Mouse (Mus musculus) left cerebral cortex, adult 2 months (tissue): ENCODE results near the gene Mrpl16. TPM values are rescaled to one million over a fixed set of nuclear protein-coding genes. Genes with fewer than 3 reads are reported as not detected.

Experiments used
- DNase-seq, 2 experiments: peaks; one replicate each; pipeline ENCODE4 v3.0.0; 2021 to 2022; ENCODE audit warnings: low spot score in 2 of 2, mixed read lengths in 1 of 2; ENCODE audit errors: extremely low spot score in 1 of 2
- H3K27ac ChIP-seq: fragments of 200-600 bp; 2 replicates; pipeline ENCODE4 v1.8.1; 2022
- H3K4me3 ChIP-seq: fragments of 200-600 bp; 2 replicates; pipeline ENCODE4 v1.8.1; 2022
- CTCF ChIP-seq: fragments of 200-600 bp; IDR thresholded peaks from 2 replicates; pipeline ENCODE4 v1.8.1; 2022; ENCODE audit warnings: antibody characterized with exemption, mild to moderate bottlenecking, moderate library complexity
- intact Hi-C: fragments of 180-260 bp; cut with DNase I; formaldehyde crosslinking; loops from one replicate; pipeline ENCODE4 v1.15.1; 2025
- total RNA-seq, 2 experiments: library from RNA; stranded (reverse); gene quantifications; 2 replicates each; pipeline ENCODE4 v1.2.3; 2021

The Mrpl16 gene
- total RNA-seq, 2 experiments from 2014 or later: 36.8 to 37.9 TPM

- Histone ChIP-seq H3K4me3 (peak overlapping the region; percentile 66), H3K27ac (no peak overlapping the region)
- TF ChIP-seq CTCF: no peak; the same call in 1 of the 2 replicates
- DNase-seq: no peak
- intact Hi-C loops: loop anchor here (5.0 kb wide), 1 partner anchor 417 kb away; no protein-coding TSS in a partner anchor
These were observed 802 bp upstream of the Mrpl16 start for GRCm38 (mm10) chr19:11769257-11769920.

GRCm38 (mm10) chr19:11777191-11777865 is 7.1 kb downstream of the Mrpl16 start:
- peak; percentile 51 to 69 for DNase-seq
- peak; percentile 85 for TF ChIP-seq CTCF
- intact Hi-C loops: loop anchor here (2.0 to 10.0 kb wide), 5 partner anchors 41 to 229 kb away; partner anchors contain the start of genes Osbp, Patl1 and Stx3
- Histone ChIP-seq H3K4me3 (no peak overlapping the region), H3K27ac (no peak overlapping the region)

- Histone ChIP-seq H3K27ac (no peak overlapping the region), H3K4me3 (no peak overlapping the region)
- no peak for TF ChIP-seq CTCF
- DNase-seq: no peak
- intact Hi-C loops: no loop called here
These were observed 15.4 kb downstream of the Mrpl16 start for GRCm38 (mm10) chr19:11785409-11786154.

GRCm38 (mm10) chr19:11787826-11788225 is 17.6 kb downstream of the Mrpl16 start:
- DNase-seq: no peak
- H3K27ac ChIP-seq: no peak overlapping the region
- intact Hi-C loops: no loop called here
- no peak overlapping the region for H3K4me3 ChIP-seq
- TF ChIP-seq CTCF: no peak

GRCm38 (mm10) chr19:11788876-11789275 is 18.7 kb downstream of the Mrpl16 start:
- intact Hi-C loops: no loop called here
- no peak for TF ChIP-seq CTCF
- Histone ChIP-seq H3K4me3 (no peak overlapping the region), H3K27ac (no peak overlapping the region)
- no peak for DNase-seq

- no peak overlapping the region for H3K4me3 ChIP-seq
- DNase-seq: no peak
- no peak overlapping the region for H3K27ac ChIP-seq
- no peak for TF ChIP-seq CTCF
- intact Hi-C loops: no loop called here
These were observed 21.6 kb downstream of the Mrpl16 start for GRCm38 (mm10) chr19:11791825-11792224.

- no peak for DNase-seq
- H3K27ac ChIP-seq: no peak overlapping the region
- H3K4me3 ChIP-seq: no peak overlapping the region
- TF ChIP-seq CTCF: no peak
- intact Hi-C loops: no loop called here
These were observed 23.7 kb downstream of the Mrpl16 start for GRCm38 (mm10) chr19:11793741-11794359.

GRCm38 (mm10) chr19:11794447-11794846 is 24.3 kb downstream of the Mrpl16 start:
- Histone ChIP-seq H3K27ac (no peak overlapping the region), H3K4me3 (no peak overlapping the region)
- DNase-seq: no peak
- intact Hi-C loops: no loop called here
- no peak for TF ChIP-seq CTCF

- intact Hi-C loops: no loop called here
- no peak for DNase-seq
- Histone ChIP-seq H3K27ac (no peak overlapping the region), H3K4me3 (no peak overlapping the region)
- TF ChIP-seq CTCF: no peak
These were observed 30.5 kb downstream of the Mrpl16 start for GRCm38 (mm10) chr19:11800531-11801315.

- no peak overlapping the region for H3K27ac ChIP-seq
- no peak for TF ChIP-seq CTCF
- intact Hi-C loops: no loop called here
- H3K4me3 ChIP-seq: no peak overlapping the region
- no peak for DNase-seq
These were observed 34.2 kb downstream of the Mrpl16 start for GRCm38 (mm10) chr19:11804423-11804822.

GRCm38 (mm10) chr19:11807251-11807650 is 37.1 kb downstream of the Mrpl16 start:
- Histone ChIP-seq H3K27ac (no peak overlapping the region), H3K4me3 (no peak overlapping the region)
- no peak for DNase-seq
- intact Hi-C loops: no loop called here
- TF ChIP-seq CTCF: no peak
